Mouse (Mus musculus) cerebellum, adult 9-10 months (tissue): ENCODE measurements around the gene Adh6a.

Experiments
- DNase-seq: peaks from one replicate; pipeline ENCODE4 v3.0.0; 2022

The Adh6a gene

GRCm38 (mm10) chr3:138312965-138313364 lies at the start of gene Adh6a:
Gene Adh6a (plus strand): TSS chr3:138313286.
- DNase-seq = no peak

DNA sequence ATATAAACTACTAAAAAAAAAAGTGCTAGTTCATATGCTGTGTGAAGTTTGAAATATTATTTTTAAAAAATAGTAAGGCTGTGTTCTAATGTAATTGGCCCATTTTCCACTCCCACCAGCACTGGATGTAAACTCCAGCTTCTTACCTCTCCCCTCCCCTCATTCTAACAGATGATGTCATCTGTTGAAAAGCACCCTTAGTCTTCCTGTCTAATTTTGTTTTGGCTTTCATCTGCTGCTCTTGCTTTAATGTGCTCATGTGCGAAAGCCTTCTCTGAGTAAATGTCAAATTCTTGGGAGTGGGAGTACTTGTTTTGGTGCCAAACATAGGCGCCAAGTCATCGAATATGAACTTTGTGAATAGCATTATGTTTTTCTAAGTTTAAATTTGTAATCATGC lies 48.4 kb upstream of the Adh6a start:
- no peak for DNase-seq

DNA sequence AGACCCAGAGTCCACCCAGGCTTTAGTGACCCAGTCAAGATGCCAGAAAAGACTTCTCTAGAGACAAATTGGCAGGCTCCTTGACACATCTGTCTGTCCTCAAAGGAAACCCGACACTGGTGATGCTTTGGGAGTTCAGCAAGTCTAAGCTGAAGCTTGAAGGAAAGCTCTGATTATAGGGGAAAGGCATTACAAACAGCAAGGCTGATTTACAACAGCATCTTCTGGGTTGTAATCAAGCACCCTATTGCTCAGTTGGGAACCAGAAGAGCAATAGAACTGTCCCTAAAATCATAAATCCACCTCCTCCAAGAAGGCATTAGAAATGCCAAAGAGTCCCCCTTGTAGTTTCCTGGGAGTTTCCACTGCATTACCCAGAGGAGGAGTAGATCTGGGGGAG lies 42.6 kb upstream of the Adh6a start:
- no peak for DNase-seq

GRCm38 (mm10) chr3:138271297-138271696 lies 41.8 kb upstream of the Adh6a start:
- DNase-seq = no peak

DNA sequence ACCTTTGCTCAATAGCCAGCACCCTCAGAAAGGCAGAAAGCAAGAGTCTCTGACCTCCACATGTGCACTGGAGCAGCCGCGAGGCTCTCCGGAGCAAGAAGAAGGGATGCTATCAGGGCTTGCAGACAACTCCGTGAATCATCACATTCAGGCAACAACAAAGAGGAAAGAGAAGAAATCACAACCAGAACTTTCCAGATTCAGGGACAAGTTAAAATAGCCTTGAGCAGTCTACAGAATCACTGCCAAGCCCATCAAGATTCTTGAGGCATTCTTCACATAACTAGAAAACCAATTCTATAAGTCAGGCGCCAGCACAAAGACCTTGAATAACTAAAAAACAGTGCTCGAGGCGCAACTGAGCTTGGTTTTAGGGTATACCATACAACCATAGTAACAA lies 40.0 kb upstream of the Adh6a start:
- DNase-seq = no peak

DNA sequence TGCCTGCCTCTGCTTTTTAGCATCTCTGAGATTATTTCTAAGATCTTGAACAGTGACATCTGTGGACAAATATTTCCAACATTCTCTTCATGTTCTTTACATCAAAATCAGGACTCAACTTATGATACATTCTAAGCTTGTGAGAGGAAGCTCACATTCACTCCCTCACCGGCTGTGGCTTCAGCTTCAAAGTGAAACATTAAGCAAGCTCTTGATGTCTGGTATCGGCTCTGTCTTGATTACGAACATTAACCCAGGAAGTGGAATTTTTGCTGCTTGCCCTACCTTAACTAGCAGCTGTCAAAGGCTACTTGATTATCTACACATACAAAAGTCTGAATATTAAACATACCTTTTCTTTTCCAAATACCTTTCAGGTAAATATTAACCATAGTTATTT lies 38.0 kb upstream of the Adh6a start:
- DNase-seq = no peak

DNA sequence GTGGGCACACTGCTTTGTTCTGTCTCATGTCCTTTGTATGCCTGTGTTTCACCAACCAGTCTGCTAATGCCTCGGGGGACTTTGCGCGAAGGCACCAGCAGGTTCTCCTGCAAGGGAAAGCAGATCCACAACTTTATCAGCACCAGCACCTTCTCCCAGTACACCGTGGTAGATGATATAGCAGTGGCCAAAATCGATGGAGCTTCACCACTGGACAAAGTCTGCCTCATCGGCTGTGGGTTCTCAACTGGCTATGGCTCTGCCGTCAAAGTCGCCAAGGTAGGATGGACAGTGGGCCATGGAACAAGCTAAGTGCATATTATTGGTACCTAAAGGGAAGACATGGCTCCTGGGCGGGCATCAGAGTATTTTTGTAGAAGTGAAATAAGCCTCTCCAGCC lies 30.5 kb upstream of the Adh6a start:
- DNase-seq = no peak

DNA sequence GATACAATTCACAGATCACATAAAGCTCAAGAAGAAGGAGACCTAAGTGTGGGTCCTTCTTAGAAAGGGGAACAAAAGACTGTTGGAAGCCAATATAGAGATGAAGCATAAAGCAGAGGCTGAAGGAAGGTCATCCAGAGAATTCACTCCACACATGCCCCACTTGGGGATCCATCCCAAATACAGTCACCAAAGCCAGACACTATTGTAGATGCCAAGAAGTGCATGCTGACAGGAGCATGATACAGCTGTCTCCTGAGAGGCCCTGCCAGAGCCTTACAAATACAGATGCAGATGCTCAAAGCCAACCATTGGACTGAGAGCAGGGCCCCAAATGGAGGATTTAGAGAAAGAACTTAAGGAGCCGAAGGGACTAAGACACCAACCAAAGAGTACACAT lies 29.3 kb upstream of the Adh6a start:
- DNase-seq = no peak

- no peak for DNase-seq
Observed at GRCm38 (mm10) chr3:138285986-138286385, 27.1 kb upstream of the Adh6a start.

- no peak for DNase-seq
Observed at GRCm38 (mm10) chr3:138287686-138288085, 25.4 kb upstream of the Adh6a start.

DNA sequence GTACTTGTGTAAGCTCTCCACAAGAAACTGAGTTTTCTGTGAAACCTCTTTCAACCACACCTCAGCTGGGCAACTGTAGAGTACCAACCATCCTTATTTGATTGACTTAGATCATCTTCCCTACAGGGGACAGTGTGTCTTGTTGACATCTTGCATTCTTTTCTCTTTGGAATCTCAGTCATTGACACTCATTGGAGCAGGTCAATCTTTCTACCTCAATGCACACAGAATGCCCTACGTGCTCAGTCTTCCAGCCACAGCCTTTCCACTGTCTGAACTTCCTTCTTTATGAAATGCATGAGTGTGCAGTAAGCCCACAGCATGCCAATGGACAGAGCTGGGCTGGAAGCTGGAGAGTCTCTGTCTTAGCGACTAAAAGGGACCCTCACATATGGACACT lies 22.4 kb upstream of the Adh6a start:
- no peak for DNase-seq

DNA sequence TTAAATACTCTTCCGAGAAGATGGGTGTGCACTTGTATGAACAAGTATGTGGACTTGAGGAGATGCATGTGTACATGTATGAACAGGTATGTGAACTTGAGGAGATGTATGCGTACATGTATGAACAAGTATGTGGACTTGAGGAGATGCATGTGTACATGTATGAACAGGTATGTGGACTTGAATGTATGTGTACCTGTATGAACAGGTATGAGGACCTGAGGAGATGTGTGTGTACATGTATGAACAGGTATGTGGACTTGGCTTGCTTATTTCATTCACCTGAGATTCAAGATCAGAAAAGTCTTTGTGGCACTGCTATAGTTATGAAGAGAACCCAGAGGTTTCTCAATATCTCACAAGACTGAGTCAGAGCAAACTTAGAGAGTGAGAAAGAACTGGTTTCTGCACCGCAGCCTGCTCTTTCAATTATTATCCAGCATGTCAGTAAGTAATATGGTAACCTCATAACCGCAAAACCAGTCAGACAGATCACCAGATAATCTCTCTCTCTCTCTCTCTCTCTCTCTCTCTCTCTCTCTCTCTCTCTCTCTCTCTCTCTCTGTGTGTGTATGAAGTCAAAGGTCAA lies 21.5 kb upstream of the Adh6a start:
- DNase-seq = no peak

- DNase-seq = no peak
Observed at GRCm38 (mm10) chr3:138293298-138293895, 19.7 kb upstream of the Adh6a start.

- DNase-seq = no peak
Observed at GRCm38 (mm10) chr3:138300130-138300529, 13.0 kb upstream of the Adh6a start.

DNA sequence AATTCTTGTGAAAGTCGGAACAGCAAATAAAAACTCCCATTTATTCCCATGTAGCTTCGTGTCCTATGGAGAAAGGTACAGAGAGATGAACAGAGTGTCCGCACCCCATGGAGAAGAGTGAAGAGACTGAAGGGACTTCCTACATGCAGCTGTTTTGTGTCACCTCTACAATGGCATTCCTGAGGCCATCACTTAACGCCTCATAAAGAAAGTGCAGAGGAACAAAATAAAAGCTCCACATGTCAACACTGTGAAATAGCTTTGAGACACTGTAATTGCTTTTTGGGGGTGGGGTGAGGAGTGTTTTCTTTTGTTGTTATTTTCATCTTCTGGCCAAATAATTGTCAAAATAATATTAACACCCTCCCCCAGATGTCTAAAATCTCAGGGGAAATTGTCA lies 10.4 kb upstream of the Adh6a start:
- no peak for DNase-seq

GRCm38 (mm10) chr3:138303771-138304488 lies 9.2 kb upstream of the Adh6a start:
- DNase-seq = no peak

DNA sequence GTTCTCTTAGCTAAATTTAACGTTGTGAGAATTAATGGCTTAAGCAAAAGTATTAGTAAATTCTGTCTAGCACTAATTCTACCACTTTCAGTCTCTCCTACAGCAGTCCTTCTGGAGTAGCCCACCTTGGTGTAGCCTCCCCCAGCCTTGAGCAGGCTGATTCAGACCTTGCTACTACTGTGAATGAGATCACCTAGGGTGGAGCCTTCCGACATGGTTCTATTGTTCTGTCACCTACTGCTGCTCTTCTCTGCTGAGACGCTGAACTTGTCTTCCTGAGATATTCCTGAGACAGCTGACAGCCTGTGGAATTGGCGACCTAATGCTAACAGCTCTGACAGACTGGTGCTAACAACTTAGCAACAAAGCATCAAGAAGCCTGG lies 8.6 kb upstream of the Adh6a start:
- no peak for DNase-seq

DNA sequence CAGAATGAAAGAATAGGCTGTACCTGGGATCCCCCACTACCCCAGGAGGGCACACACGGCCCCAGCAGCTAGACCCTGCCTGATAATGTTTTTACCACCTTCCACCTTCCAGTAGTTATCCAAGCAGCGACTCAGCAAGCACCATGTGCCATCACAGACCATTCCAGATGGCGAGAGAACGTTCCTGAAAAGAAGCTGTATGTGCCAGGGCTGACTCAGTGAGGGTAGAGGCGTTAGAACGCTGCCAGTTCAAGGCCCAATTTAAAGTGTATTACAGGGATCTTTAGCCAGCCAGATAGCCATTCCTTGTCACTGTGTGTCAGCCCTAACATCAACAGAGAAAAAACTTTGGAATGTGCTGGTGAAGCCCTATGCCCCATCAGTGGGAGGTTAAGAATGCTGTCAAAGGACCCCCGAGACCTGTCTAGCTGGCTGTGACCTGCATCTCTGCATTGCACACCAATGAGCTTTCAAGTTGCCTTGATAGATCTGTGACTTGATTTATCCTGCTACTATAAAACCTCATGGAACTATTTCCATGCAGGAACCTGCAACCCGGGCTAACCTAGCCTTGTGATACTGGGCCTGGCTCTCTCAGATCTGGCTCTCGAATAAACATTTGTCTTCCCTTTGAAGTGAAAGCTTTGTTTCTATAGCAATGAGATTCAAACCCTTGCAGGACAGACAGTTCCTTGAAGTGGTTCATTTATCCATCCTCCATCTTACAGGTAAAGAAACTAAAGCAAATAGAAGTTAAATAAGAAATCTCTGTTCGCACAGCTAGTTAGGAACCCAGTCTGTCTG lies 7.4 kb upstream of the Adh6a start:
- no peak for DNase-seq

DNA sequence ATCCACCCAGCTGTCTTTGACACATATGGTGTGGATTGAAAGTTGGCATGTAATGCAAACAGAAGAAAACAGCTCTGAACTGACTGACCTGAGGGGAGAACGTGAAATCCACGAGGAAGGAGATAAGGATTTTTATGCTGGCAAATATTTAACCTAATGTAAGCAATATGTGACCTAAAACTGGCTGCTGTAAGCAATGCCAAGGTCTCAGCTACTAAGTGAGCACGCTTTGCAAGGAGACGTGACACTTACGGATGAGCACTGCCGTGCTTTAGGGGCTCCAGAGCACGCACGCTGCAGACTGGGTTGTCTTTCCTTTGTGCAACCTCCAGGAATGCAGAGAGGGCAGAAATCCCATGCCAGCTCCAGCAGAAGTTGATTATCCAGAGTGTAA lies 6.8 kb upstream of the Adh6a start:
- DNase-seq = no peak

DNA sequence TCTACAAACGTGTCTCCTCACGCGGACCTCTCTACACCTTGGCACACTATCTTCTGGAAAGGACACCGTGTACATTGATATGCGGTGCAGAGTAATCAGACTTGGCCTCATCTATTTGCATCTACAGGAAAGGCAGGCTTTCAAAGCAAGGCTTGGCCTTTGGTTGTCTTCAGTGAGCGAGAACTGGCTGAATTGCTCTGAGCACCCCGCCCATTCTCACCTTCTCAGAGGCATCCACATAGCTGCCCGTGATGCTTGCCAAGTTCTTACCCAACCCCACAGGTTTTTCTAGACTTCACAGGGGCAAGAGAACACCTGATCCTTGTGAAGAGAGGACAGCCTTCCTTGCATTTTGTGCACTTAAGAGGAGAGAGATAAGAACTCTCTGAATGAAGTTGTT lies 3.2 kb upstream of the Adh6a start:
- no peak for DNase-seq

- DNase-seq = no peak
Observed at GRCm38 (mm10) chr3:138311015-138311414, 2.1 kb upstream of the Adh6a start.

GRCm38 (mm10) chr3:138316908-138317472 lies 3.9 kb downstream of the Adh6a start:
- DNase-seq = no peak

- no peak for DNase-seq
Observed at GRCm38 (mm10) chr3:138325001-138325400, 11.9 kb downstream of the Adh6a start.

DNA sequence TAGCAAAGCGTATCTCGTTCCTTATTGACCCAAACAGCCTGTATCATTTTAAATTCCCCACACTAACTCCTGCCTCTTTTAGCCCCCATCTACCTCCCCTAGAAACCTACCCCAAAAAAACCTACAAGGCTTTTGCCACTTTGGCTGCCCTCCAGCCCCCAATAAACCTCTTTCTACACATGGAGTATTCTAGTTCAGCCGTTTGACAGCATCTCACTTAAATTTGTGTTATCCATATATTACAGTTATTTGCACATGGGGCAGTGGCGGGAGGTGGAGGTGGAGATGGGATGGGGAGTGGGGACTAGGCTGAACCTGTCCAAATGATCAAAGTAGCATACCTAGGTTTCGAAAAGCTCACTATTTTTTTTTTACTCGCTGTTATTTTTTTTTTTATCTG lies 12.4 kb downstream of the Adh6a start:
- no peak for DNase-seq
